Mouse (Mus musculus): Measurements from ENCODE around the gene Llcfc1.

GRCm38 (mm10) chr6:41641173-41641866 lies 42.9 kb upstream of the Llcfc1 start:
- TF ChIP-seq POLR2A (IDR thresholded peaks at IDR 0.05; ENCODE audit: insufficient read depth, low read depth, low read length): no peak
- TF ChIP-seq CTCF (IDR thresholded peaks at IDR 0.05; ENCODE audit: insufficient read depth, low read depth, low read length): no peak
